Mouse (Mus musculus) stomach, postnatal 0 days (tissue): ENCODE results near the gene Tmem210.

ENCODE experiments used
- CTCF ChIP-seq: IDR thresholded peaks from 2 replicates; pipeline ENCODE4 v1.5.1; 2016; ENCODE audit warnings: antibody characterized with exemption, low read depth, mild to moderate bottlenecking, moderate library complexity
- EP300 ChIP-seq: optimal IDR thresholded peaks from 2 replicates; pipeline ENCODE3; 2016; ENCODE audit warnings: antibody characterized with exemption

- TF ChIP-seq CTCF (no peak), EP300 (no peak)
Observed at GRCm38 (mm10) chr2:25318119-25318966, 30.4 kb downstream of the Tmem210 start.
